Mouse (Mus musculus) gastrocnemius, postnatal 4 days (tissue): ENCODE data around the gene Spata31d1b. TPM values are rescaled to one million over a fixed set of nuclear protein-coding genes. Genes with fewer than 3 reads are reported as not detected.
A peak's percentile ranks its signal among the peaks of the same experiment; 100 is the strongest.
"Not testable (repeated sequence)": the region's sequence is repeated elsewhere in the genome, so short reads cannot be mapped to it uniquely, and the experiment has no call there.

Source experiments
- DNase-seq, 2 experiments: peaks; one replicate each; pipeline ENCODE4 v3.0.0; 2021 to 2022; ENCODE audit warnings: low spot score in 2 of 2, mixed read lengths in 2 of 2
- long read RNA-seq, 2 experiments: library from polyadenylated mRNA; stranded (forward); transcript quantifications; one replicate each; pipeline ENCODE4 v2.0.0; 2021
- total RNA-seq, 2 experiments: library from RNA; stranded (reverse); gene quantifications; 2 replicates each; pipeline ENCODE4 v1.2.3; 2021

Spata31d1b gene
- total RNA-seq: under 1 TPM; 0.05 to 0.08 TPM
- long read RNA-seq, experiment 1: 0 reads
- long read RNA-seq, experiment 2: 0 reads

GRCm38 (mm10) chr13:59711984-59712383 is at the start of gene Spata31d1b:
Gene Spata31d1b (plus strand): TSS chr13:59712284.
- DNase-seq: not testable (repeated sequence)

GRCm38 (mm10) chr13:59663939-59664712 is 48.0 kb upstream of the Spata31d1b start:
- no peak for DNase-seq

- no peak for DNase-seq
These were observed 44.3 kb upstream of the Spata31d1b start for GRCm38 (mm10) chr13:59667763-59668162.

- no peak for DNase-seq
These were observed 43.5 kb upstream of the Spata31d1b start for GRCm38 (mm10) chr13:59668501-59669093.

GRCm38 (mm10) chr13:59669946-59670345 is 42.1 kb upstream of the Spata31d1b start:
- no peak for DNase-seq

- DNase-seq: no peak
These were observed 40.6 kb upstream of the Spata31d1b start for GRCm38 (mm10) chr13:59671521-59671920.

- DNase-seq: no peak
These were observed 39.8 kb upstream of the Spata31d1b start for GRCm38 (mm10) chr13:59672248-59672647.

- no peak for DNase-seq
These were observed 38.5 kb upstream of the Spata31d1b start for GRCm38 (mm10) chr13:59673597-59673996.

- no peak for DNase-seq
These were observed 37.9 kb upstream of the Spata31d1b start for GRCm38 (mm10) chr13:59674215-59674614.

GRCm38 (mm10) chr13:59674761-59675150 is 37.3 kb upstream of the Spata31d1b start:
- DNase-seq: no peak

- peak; percentile 49 to 71 for DNase-seq
These were observed 36.7 kb upstream of the Spata31d1b start, which contains the start of gene Golm1 for GRCm38 (mm10) chr13:59675151-59676011. Gene Golm1 (minus strand): TSS chr13:59675811.

- peak; percentile 33 to 64 for DNase-seq
These were observed 35.5 kb upstream of the Spata31d1b start for GRCm38 (mm10) chr13:59676316-59677229.

- no peak for DNase-seq
These were observed 32.8 kb upstream of the Spata31d1b start for GRCm38 (mm10) chr13:59679306-59679705.

- DNase-seq: no peak
These were observed 32.2 kb upstream of the Spata31d1b start for GRCm38 (mm10) chr13:59679908-59680307.

- no peak for DNase-seq
These were observed 29.5 kb upstream of the Spata31d1b start for GRCm38 (mm10) chr13:59682629-59683028.

- no peak for DNase-seq
These were observed 26.8 kb upstream of the Spata31d1b start for GRCm38 (mm10) chr13:59685236-59685635.

- no peak for DNase-seq
These were observed 23.7 kb upstream of the Spata31d1b start for GRCm38 (mm10) chr13:59688338-59688770.

GRCm38 (mm10) chr13:59689313-59689712 is 22.8 kb upstream of the Spata31d1b start:
- no peak for DNase-seq

- DNase-seq: no peak
These were observed 22.2 kb upstream of the Spata31d1b start for GRCm38 (mm10) chr13:59689843-59690242.

- no peak for DNase-seq
These were observed 21.5 kb upstream of the Spata31d1b start for GRCm38 (mm10) chr13:59690576-59690975.
